Mouse (Mus musculus) hindbrain, embryonic 11.5 days (tissue): ENCODE data around the gene Il1b. TPM values are rescaled to one million over a fixed set of nuclear protein-coding genes. Genes with fewer than 3 reads are reported as not detected.

Experiments used
- ATAC-seq: fragments of 200-750 bp; cut with Nextera tagmentation; 2 replicates; pipeline ENCODE4 v1.8.0; 2017; ENCODE audit warnings: mild to moderate bottlenecking, moderate TSS enrichment, moderate library complexity; ENCODE audit not compliant: low FRiP score
- DNase-seq: peaks from one replicate; pipeline ENCODE4 v3.0.0-alpha.2; 2015; ENCODE audit warnings: low spot score
- H3K27ac ChIP-seq: fragments of 300-500 bp; sonication (generic); 2 replicates; pipeline ENCODE4 v1.5.1; 2014; ENCODE audit warnings: mild to moderate bottlenecking, low read depth, low read length
- H3K27me3 ChIP-seq: fragments of 300-500 bp; sonication (generic); 2 replicates; pipeline ENCODE4 v1.6.1; 2014; ENCODE audit warnings: mild to moderate bottlenecking, low read length, moderate library complexity, mixed read lengths; ENCODE audit not compliant: control insufficient read depth, insufficient read depth
- H3K36me3 ChIP-seq: fragments of 300-500 bp; sonication (generic); 2 replicates; pipeline ENCODE4 v1.6.1; 2014; ENCODE audit warnings: mild to moderate bottlenecking, low read length, moderate library complexity, mixed read lengths; ENCODE audit not compliant: control insufficient read depth, insufficient read depth
- H3K4me1 ChIP-seq: fragments of 300-500 bp; sonication (generic); replicated peaks from 2 replicates; pipeline ENCODE4 v1.6.1; 2014; ENCODE audit warnings: low read length, mixed read lengths; ENCODE audit not compliant: control insufficient read depth, insufficient read depth
- H3K4me2 ChIP-seq: fragments of 300-500 bp; sonication (generic); replicated peaks from 2 replicates; pipeline ENCODE4 v1.6.1; 2014; ENCODE audit warnings: mild to moderate bottlenecking, low read depth, low read length
- H3K4me3 ChIP-seq: fragments of 300-500 bp; sonication (generic); 2 replicates; pipeline ENCODE4 v1.5.1; 2014; ENCODE audit warnings: low read depth, low read length
- H3K9ac ChIP-seq: fragments of 300-500 bp; sonication (generic); 2 replicates; pipeline ENCODE4 v1.6.1; 2014; ENCODE audit warnings: low read depth, low read length
- H3K9me3 ChIP-seq: fragments of 300-500 bp; sonication (generic); 2 replicates; pipeline ENCODE4 v1.6.1; 2016; ENCODE audit warnings: low read length; ENCODE audit not compliant: control insufficient read depth
- WGBS: fragments of 180-500 bp; shearing (Covaris S2); extraction: QIAGEN DNeasy Blood & Tissue Kit; methylation state at CpG from one replicate; pipeline ENCODE4 v1.1.7; 2014; 5-methylcytosine and 5-hydroxymethylcytosine counted together
- polyA plus RNA-seq: library from polyadenylated mRNA; unstranded; fragments of >200 nt; fragmentation: Nextera tagmentation; extraction: Ambion mirVana; gene quantifications from 2 replicates; pipeline ENCODE4 v1.2.1, GENCODE M21; 2014

Gene Il1b
- polyA plus RNA-seq, 1 experiment from 2014 or later: not detected

DNA sequence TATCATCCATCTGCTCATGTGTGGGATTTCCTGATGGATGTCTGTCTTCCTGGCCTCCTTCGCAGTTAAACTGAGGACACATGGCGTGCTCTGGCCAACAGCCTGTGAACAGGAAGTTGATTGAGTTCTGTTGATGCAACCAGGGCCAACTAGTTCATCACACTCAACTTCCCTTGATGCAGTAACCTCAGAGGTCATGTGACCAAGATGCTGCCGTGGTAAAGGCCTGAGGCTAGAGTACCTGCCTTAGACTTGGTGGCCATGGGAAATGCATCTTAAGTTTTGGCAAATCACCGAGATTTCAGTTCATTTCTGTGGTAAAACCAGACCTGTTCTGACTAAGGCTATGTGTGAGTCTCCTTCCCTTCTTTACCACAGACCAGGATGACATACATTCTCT lies 55.1 kb downstream of the Il1b start:
- 80% methylated on average over 4 of the region's 4 CpGs for WGBS
- ATAC-seq (no peak), DNase-seq (no peak)
- no peaks in the 10 kb centered on the region for H3K36me3 ChIP-seq
- no peaks in the 10 kb centered on the region for H3K9me3 ChIP-seq
- H3K4me2 ChIP-seq: no peak overlapping the region
- H3K27me3 ChIP-seq: no peaks in the 10 kb centered on the region
- H3K4me3 ChIP-seq: no peak overlapping the region
- H3K27ac ChIP-seq: no peak overlapping the region
- H3K9ac ChIP-seq: no peak overlapping the region
- no peaks in the 10 kb centered on the region for H3K4me1 ChIP-seq

DNA sequence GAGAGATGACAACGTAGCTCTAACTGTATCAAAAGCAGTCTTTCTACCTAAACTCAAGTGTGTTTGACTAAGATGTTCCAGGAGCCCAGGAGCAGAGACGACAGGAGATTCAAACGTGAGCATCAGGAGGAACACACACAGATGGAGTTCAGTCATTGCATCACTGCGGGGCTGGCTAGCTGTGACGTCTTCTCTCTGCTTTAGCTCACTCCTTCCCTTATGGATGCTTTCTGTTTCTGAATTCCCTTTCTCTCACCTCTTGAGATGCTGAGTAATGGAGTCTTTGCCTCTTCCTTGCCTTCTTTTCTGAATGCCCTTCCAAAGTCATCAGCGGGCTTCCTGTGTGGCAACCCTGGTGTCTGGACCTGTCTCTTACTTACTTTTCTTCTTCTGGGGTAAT lies 56.1 kb downstream of the Il1b start:
- Histone ChIP-seq H3K36me3 (no peaks in the 10 kb centered on the region), H3K4me2 (no peak overlapping the region), H3K27me3 (no peaks in the 10 kb centered on the region), H3K27ac (no peak overlapping the region), H3K4me1 (no peaks in the 10 kb centered on the region), H3K9ac (no peak overlapping the region), H3K4me3 (no peak overlapping the region), H3K9me3 (no peaks in the 10 kb centered on the region)
- ATAC-seq: no peak
- WGBS: 81% methylated on average over 6 of the region's 6 CpGs
- DNase-seq: no peak

Other genes starting within 250 kb of the Il1b start
- 26.0 and 27.8 TPM in 2 replicates for gene Chchd5, start 241.4 kb downstream of the Il1b start, polyA plus RNA-seq
- gene Slc20a1, start 172.4 kb downstream of the Il1b start, polyA plus RNA-seq: 50.3 and 59.9 TPM in 2 replicates
- 65.9 and 77.5 TPM in 2 replicates for gene Ckap2l, start 73.9 kb downstream of the Il1b start, polyA plus RNA-seq
- gene Il1a, start 61.2 kb downstream of the Il1b start, polyA plus RNA-seq: 0.17 and 0.22 TPM in 2 replicates
- not detected in 2 replicates for gene F830045P16Rik, start 165.5 kb upstream of the Il1b start, polyA plus RNA-seq
- 17.2 and 18.4 TPM in 2 replicates for gene Sirpa, start 221.7 kb upstream of the Il1b start, polyA plus RNA-seq